Mouse (Mus musculus): ENCODE measurements around the gene Vsig10.

- TF ChIP-seq CTCF (IDR thresholded peaks at IDR 0.05; ENCODE audit: extremely low read depth, insufficient read depth, low read length) (no peak), POLR2A (IDR thresholded peaks at IDR 0.05; ENCODE audit: extremely low read depth, insufficient read depth, low read length) (no peak)
Measured at GRCm38 (mm10) chr5:117381785-117382184, 62.9 kb downstream of the Vsig10 start.

Data from cortical plate, adult 2 months (tissue).